In genomic region chr11:76278960-76279852, GRCm38 (mm10) we compare ENCODE assay signal across 10 mouse cellular contexts. TPM values are rescaled to one million over a fixed set of nuclear protein-coding genes. Genes with fewer than 3 reads are reported as not detected.
A peak's percentile ranks its signal among the peaks of the same experiment; 100 is the strongest.
DNase-seq lines count a peak whose midpoint lies in the region; ATAC-seq lines count a peak whose summit lies in the region.
"Had no signal": no experiment of that assay in that cellular context is flagged by ENCODE, and none has a peak within 500 bp of the region (broad histone marks: within the 10 kb centered on the region; RNA-seq: fewer than 3 reads in every experiment).

No protein-coding gene starts in this region.

- no peak overlapping the region for H3K9ac ChIP-seq in kidney, embryonic 16.5 days (replicated peaks; ENCODE audit: low read length)
- H3K9ac ChIP-seq in embryonic facial prominence, embryonic 15.5 days: no peak overlapping the region
- no peak overlapping the region for H3K9ac ChIP-seq in hindbrain, embryonic 14.5 days
- no peak overlapping the region for H3K9ac ChIP-seq in neural tube, embryonic 14.5 days (replicated peaks; ENCODE audit: low read depth, low read length)

- peaks cover 8% of the 10 kb centered on the region for H3K4me1 ChIP-seq in kidney, embryonic 16.5 days (ENCODE audit: insufficient read depth, low read length)
- H3K4me1 ChIP-seq in embryonic facial prominence, embryonic 15.5 days: peaks cover 21% of the 10 kb centered on the region
- H3K4me1 ChIP-seq in hindbrain, embryonic 14.5 days (replicated peaks; ENCODE audit: control insufficient read depth, insufficient read depth, low read length): no peaks in the 10 kb centered on the region
- peaks cover 12% of the 10 kb centered on the region; the same call in 1 of the 2 replicates for H3K4me1 ChIP-seq in neural tube, embryonic 14.5 days (ENCODE audit: control insufficient read depth, insufficient read depth, low read length)

- no peak overlapping the region for H3K4me3 ChIP-seq in kidney, embryonic 16.5 days (ENCODE audit: low read length)
- no peak overlapping the region for H3K4me3 ChIP-seq in embryonic facial prominence, embryonic 15.5 days (replicated peaks)
- H3K4me3 ChIP-seq in hindbrain, embryonic 14.5 days (replicated peaks; ENCODE audit: low read length): no peak overlapping the region
- no peak overlapping the region for H3K4me3 ChIP-seq in neural tube, embryonic 14.5 days (ENCODE audit: low read depth, low read length)
- H3K4me3 ChIP-seq: erythroblast, embryonic 14.5 days had no signal

- no peaks in the 10 kb centered on the region; the same call in 1 of the 2 replicates for H3K9me3 ChIP-seq in kidney, embryonic 16.5 days (ENCODE audit: low read length)
- no peaks in the 10 kb centered on the region for H3K9me3 ChIP-seq in embryonic facial prominence, embryonic 15.5 days (replicated peaks)
- H3K9me3 ChIP-seq in hindbrain, embryonic 14.5 days (ENCODE audit: control insufficient read depth, low read length): no peaks in the 10 kb centered on the region
- H3K9me3 ChIP-seq in neural tube, embryonic 14.5 days (ENCODE audit: control insufficient read depth, low read length): no peaks in the 10 kb centered on the region

- ATAC-seq in kidney, embryonic 16.5 days (ENCODE audit: low FRiP score, low TSS enrichment): no peak
- peak; percentile 52; the same call in 1 of the 2 replicates for ATAC-seq in embryonic facial prominence, embryonic 15.5 days (ENCODE audit: insufficient number of reproducible peaks, low FRiP score, low TSS enrichment, low read depth)
- ATAC-seq in hindbrain, embryonic 14.5 days (ENCODE audit: low FRiP score): no peak
- no peak for ATAC-seq in neural tube, embryonic 14.5 days (ENCODE audit: low read depth)

- peak overlapping the region; percentile 23 for H3K27ac ChIP-seq in kidney, embryonic 16.5 days (ENCODE audit: low read length)
- peak overlapping the region; percentile 86 for H3K27ac ChIP-seq in embryonic facial prominence, embryonic 15.5 days (replicated peaks)
- peak overlapping the region; percentile 51 for H3K27ac ChIP-seq in hindbrain, embryonic 14.5 days
- peak overlapping the region; percentile 34 for H3K27ac ChIP-seq in neural tube, embryonic 14.5 days (ENCODE audit: low read depth, low read length)

- 58% methylated on average over 14 of the region's 14 CpGs for WGBS in kidney, embryonic 16.5 days
- 36% methylated on average over 14 of the region's 14 CpGs for WGBS in embryonic facial prominence, embryonic 15.5 days
- WGBS in hindbrain, embryonic 14.5 days: 59% methylated on average over 14 of the region's 14 CpGs
- 61% methylated on average over 14 of the region's 14 CpGs for WGBS in neural tube, embryonic 14.5 days

- no peak overlapping the region for H3K4me2 ChIP-seq in kidney, embryonic 16.5 days (replicated peaks; ENCODE audit: low read depth, low read length)
- no peak overlapping the region for H3K4me2 ChIP-seq in embryonic facial prominence, embryonic 15.5 days (replicated peaks)
- no peak overlapping the region for H3K4me2 ChIP-seq in hindbrain, embryonic 14.5 days (replicated peaks)
- H3K4me2 ChIP-seq in neural tube, embryonic 14.5 days (ENCODE audit: low read depth, low read length): no peak overlapping the region

- no peaks in the 10 kb centered on the region for H3K27me3 ChIP-seq in kidney, embryonic 16.5 days (ENCODE audit: insufficient read depth, low read length)
- H3K27me3 ChIP-seq in embryonic facial prominence, embryonic 15.5 days: no peaks in the 10 kb centered on the region
- no peaks in the 10 kb centered on the region for H3K27me3 ChIP-seq in hindbrain, embryonic 14.5 days (ENCODE audit: control insufficient read depth, insufficient read depth, low read length)
- H3K27me3 ChIP-seq in neural tube, embryonic 14.5 days (ENCODE audit: control insufficient read depth, insufficient read depth, low read length): no peaks in the 10 kb centered on the region

- DNase-seq in kidney, postnatal 14 days: no peak
- no peak for DNase-seq in hindbrain, embryonic 14.5 days (ENCODE audit: low spot score)
- DNase-seq in left cerebral cortex, postnatal 10 days (ENCODE audit: extremely low spot score in 1 of 2, low spot score in 2 of 2): no peak
- no peak for DNase-seq in frontal cortex, postnatal 36 days (ENCODE audit: low spot score in 2 of 2)
- DNase-seq: lung, postnatal 4 days; thymus, adult 18-20 months had no signal

- intact Hi-C loops in left cerebral cortex, postnatal 10 days (cut with DNase I): no loop called here

- H3K36me3 ChIP-seq in kidney, embryonic 16.5 days (ENCODE audit: insufficient read depth, low read length): 0 out of 2 replicates have a peak, but pooled peaks cover 4% of the 10 kb centered on the region
- H3K36me3 ChIP-seq in embryonic facial prominence, embryonic 15.5 days: peaks cover 16% of the 10 kb centered on the region; the same call in 1 of the 2 replicates
- H3K36me3 ChIP-seq in hindbrain, embryonic 14.5 days (replicated peaks; ENCODE audit: control insufficient read depth, insufficient read depth): no peaks in the 10 kb centered on the region; the same call in 1 of the 2 replicates
- H3K36me3 ChIP-seq in neural tube, embryonic 14.5 days (ENCODE audit: control insufficient read depth, insufficient read depth, low read length): no peaks in the 10 kb centered on the region

RNA-seq across cellular contexts. Expression of gene Glod4, which starts 35.7 kb away (rescaled TPM):
- 136 and 142 TPM in 2 replicates for polyA plus RNA-seq in kidney, embryonic 16.5 days (2015; fragmentation: Nextera tagmentation; extraction: Ambion mirVana)
- polyA plus RNA-seq in embryonic facial prominence, embryonic 15.5 days (2015; fragmentation: Nextera tagmentation; extraction: Ambion mirVana): 111 and 126 TPM in 2 replicates
- polyA plus RNA-seq in hindbrain, embryonic 14.5 days (2014; fragmentation: Nextera tagmentation; extraction: Ambion mirVana): 127 TPM in 2 replicates
- polyA plus RNA-seq in neural tube, embryonic 14.5 days (2014; fragmentation: Nextera tagmentation; extraction: Ambion mirVana): 119 and 126 TPM in 2 replicates
- total RNA-seq in left cerebral cortex, postnatal 10 days (2021): 10 to 100 TPM; 47.9 to 53.8 TPM

RNA-seq across cellular contexts. Expression of gene Mrm3, which starts 35.7 kb away (rescaled TPM):
- polyA plus RNA-seq in kidney, embryonic 16.5 days (2015; fragmentation: Nextera tagmentation; extraction: Ambion mirVana): 28.7 and 29.1 TPM in 2 replicates
- polyA plus RNA-seq in embryonic facial prominence, embryonic 15.5 days (2015; fragmentation: Nextera tagmentation; extraction: Ambion mirVana): 23.8 and 24.3 TPM in 2 replicates
- 23.3 and 25.0 TPM in 2 replicates for polyA plus RNA-seq in hindbrain, embryonic 14.5 days (2014; fragmentation: Nextera tagmentation; extraction: Ambion mirVana)
- polyA plus RNA-seq in neural tube, embryonic 14.5 days (2014; fragmentation: Nextera tagmentation; extraction: Ambion mirVana): 23.8 and 25.4 TPM in 2 replicates
- 10 to 100 TPM; 17.4 to 17.6 TPM for total RNA-seq in left cerebral cortex, postnatal 10 days (2021)

Comparison
In these comparisons a context has a peak if more than half of its experiments do, and no peak if none do; other contexts are left out.
1. H3K27ac ChIP-seq: peak in every context shown above with its lines; median percentile 86 in embryonic facial prominence, embryonic 15.5 days; 51 in hindbrain, embryonic 14.5 days; 34 in neural tube, embryonic 14.5 days; 23 in kidney, embryonic 16.5 days.